In genomic region chr11:69123693-69124497, GRCm38 (mm10) we compare ENCODE assay signal across 8 mouse cellular contexts. TPM values are rescaled to one million over a fixed set of nuclear protein-coding genes. Genes with fewer than 3 reads are reported as not detected.
A peak's percentile ranks its signal among the peaks of the same experiment; 100 is the strongest.
DNase-seq lines count a peak whose midpoint lies in the region; ATAC-seq lines count a peak whose summit lies in the region.

No protein-coding gene starts in this region.

- peak overlapping the region; percentile 82 for H3K9ac ChIP-seq in intestine, embryonic 16.5 days (ENCODE audit: low read depth, low read length)

- peak; percentile 71 for ATAC-seq in intestine, embryonic 16.5 days

- no peaks in the 10 kb centered on the region for H3K27me3 ChIP-seq in intestine, embryonic 16.5 days (replicated peaks; ENCODE audit: control insufficient read depth, insufficient read depth, low read length)

- peak; percentile 86 for DNase-seq in adrenal gland, adult 8-10 months
- peak; percentile 96 for DNase-seq in embryo, embryonic 9.5 days (ENCODE audit: extremely low spot score)
- peak; percentile 64 to 84 for DNase-seq in gastrocnemius, postnatal 4 days (ENCODE audit: low spot score in 2 of 2)
- DNase-seq in left cerebral cortex, postnatal 25 days (ENCODE audit: low spot score in 2 of 2), result peak; percentile 93 to 97
- peak; percentile 95 for DNase-seq in mesoderm, embryonic 11.5 days (ENCODE audit: low read depth, low spot score)
- peak; percentile 90 for DNase-seq in right cerebral cortex, postnatal 25 days
- peak; percentile 94 for DNase-seq in yolk sac, embryonic 10.5 days (ENCODE audit: low spot score)

- H3K9me3 ChIP-seq in intestine, embryonic 16.5 days (ENCODE audit: control insufficient read depth, low read length), result no peaks in the 10 kb centered on the region

- intact Hi-C loops in left cerebral cortex, postnatal 25 days (cut with DNase I), result loop anchor here (1.0 to 5.0 kb wide), 5 partner anchors 25 to 87 kb away; partner anchors contain the start of gene Vamp2

- H3K27ac ChIP-seq in intestine, embryonic 16.5 days (ENCODE audit: low read length), result peak overlapping the region; percentile 89

- H3K4me3 ChIP-seq in intestine, embryonic 16.5 days (ENCODE audit: low read length), result peak overlapping the region; percentile 79

- under 1% methylated on average over 31 of the region's 31 CpGs for WGBS in intestine, embryonic 16.5 days

- H3K4me1 ChIP-seq in intestine, embryonic 16.5 days (ENCODE audit: control insufficient read depth, insufficient read depth, low read length), result peaks cover 29% of the 10 kb centered on the region

- H3K36me3 ChIP-seq in intestine, embryonic 16.5 days (ENCODE audit: control insufficient read depth, insufficient read depth, low read length), result no peaks in the 10 kb centered on the region

- H3K4me2 ChIP-seq in intestine, embryonic 16.5 days (ENCODE audit: low read depth, low read length), result peak overlapping the region; percentile 69

RNA-seq across cellular contexts. Expression of gene 9130213A22Rik, which starts 1.5 kb away (rescaled TPM):
- total RNA-seq in adrenal gland, adult 8-10 months (2022), result under 1 TPM; 0.26 to 0.95 (median 0.84) TPM
- total RNA-seq in gastrocnemius, postnatal 4 days (2021), result under 1 TPM; 0.29 to 0.56 TPM
- polyA plus RNA-seq in intestine, embryonic 16.5 days (2015; fragmentation: Nextera tagmentation; extraction: Ambion mirVana), result 0.11 and 0.29 TPM in 2 replicates
- 1 to 10 TPM in 1 of 2 experiments, under 1 TPM in 1; 0.44 to 1.1 TPM for total RNA-seq in left cerebral cortex, postnatal 25 days (2021)

RNA-seq across cellular contexts. Expression of gene Aloxe3, which starts 1.8 kb away (rescaled TPM):
- total RNA-seq in adrenal gland, adult 8-10 months (2022), result 1 to 10 TPM in 3 of 4 experiments, under 1 TPM in 1; 0.87 to 2.2 (median 1.7) TPM
- under 1 TPM in 1 of 2 experiments, not detected in 1; 0.23 TPM for total RNA-seq in gastrocnemius, postnatal 4 days (2021)
- polyA plus RNA-seq in intestine, embryonic 16.5 days (2015; fragmentation: Nextera tagmentation; extraction: Ambion mirVana), result 0.31 and 0.45 TPM in 2 replicates
- total RNA-seq in left cerebral cortex, postnatal 25 days (2021), result 1 to 10 TPM; 3.1 to 6.4 TPM

RNA-seq across cellular contexts. Expression of gene Hes7, which starts 3.7 kb away (rescaled TPM):
- under 1 TPM in 2 of 4 experiments, not detected in 2; 0.18 to 0.22 TPM for total RNA-seq in adrenal gland, adult 8-10 months (2022)
- under 1 TPM; 0.34 to 0.54 TPM for total RNA-seq in gastrocnemius, postnatal 4 days (2021)
- 0.29 and 0.33 TPM in 2 replicates for polyA plus RNA-seq in intestine, embryonic 16.5 days (2015; fragmentation: Nextera tagmentation; extraction: Ambion mirVana)
- total RNA-seq in left cerebral cortex, postnatal 25 days (2021), result under 1 TPM; 0.39 to 0.48 TPM

RNA-seq across cellular contexts. Expression of gene Per1, which starts 28.9 kb away (rescaled TPM):
- total RNA-seq in adrenal gland, adult 8-10 months (2022), result 100 to 1,000 TPM in 1 of 4 experiments, 10 to 100 TPM in 3; 30.0 to 119 (median 51.6) TPM
- total RNA-seq in gastrocnemius, postnatal 4 days (2021), result 10 to 100 TPM; 32.1 to 49.3 TPM
- polyA plus RNA-seq in intestine, embryonic 16.5 days (2015; fragmentation: Nextera tagmentation; extraction: Ambion mirVana), result 13.6 and 13.7 TPM in 2 replicates
- 100 to 1,000 TPM in 1 of 2 experiments, 10 to 100 TPM in 1; 98.9 to 108 TPM for total RNA-seq in left cerebral cortex, postnatal 25 days (2021)

RNA-seq across cellular contexts. Expression of gene Alox12b, which starts 32.9 kb away (rescaled TPM):
- total RNA-seq in adrenal gland, adult 8-10 months (2022), result not detected
- total RNA-seq in gastrocnemius, postnatal 4 days (2021), result not detected
- polyA plus RNA-seq in intestine, embryonic 16.5 days (2015; fragmentation: Nextera tagmentation; extraction: Ambion mirVana), result 0.33 and 0.38 TPM in 2 replicates
- 1 to 10 TPM; 3.1 to 6.6 TPM for total RNA-seq in left cerebral cortex, postnatal 25 days (2021)

Comparison
In these comparisons a context has a peak if more than half of its experiments do, and no peak if none do; other contexts are left out.
1. Peak in every context shown above with its lines: DNase-seq, ATAC-seq, H3K4me3 ChIP-seq and H3K27ac ChIP-seq.